7 mouse cellular contexts compared by ENCODE assay signal in genomic region chr7:99375455-99375854, GRCm38 (mm10). TPM values are rescaled to one million over a fixed set of nuclear protein-coding genes. Genes with fewer than 3 reads are reported as not detected.
A peak's percentile ranks its signal among the peaks of the same experiment; 100 is the strongest.
DNase-seq lines count a peak whose midpoint lies in the region; ATAC-seq lines count a peak whose summit lies in the region.

No protein-coding gene starts in this region.

- no peaks in the 10 kb centered on the region for H3K9me3 ChIP-seq in midbrain, embryonic 10.5 days (replicated peaks)
- no peaks in the 10 kb centered on the region for H3K9me3 ChIP-seq in midbrain, embryonic 16.5 days (replicated peaks; ENCODE audit: control insufficient read depth, low read length, poor library complexity, severe bottlenecking)

- 0 out of 2 replicates have a peak, but pooled peaks cover 5% of the 10 kb centered on the region for H3K27me3 ChIP-seq in midbrain, embryonic 10.5 days (ENCODE audit: low read depth, poor library complexity, severe bottlenecking)
- H3K27me3 ChIP-seq in midbrain, embryonic 16.5 days (ENCODE audit: control insufficient read depth, insufficient read depth, low read depth, low read length) = no peaks in the 10 kb centered on the region

- peak; percentile 64 for DNase-seq in midbrain, embryonic 10.5 days (ENCODE audit: low spot score)
- peak; percentile 67 for DNase-seq in ZHBTc4 (ENCODE audit: low read depth, low spot score)
- peak; percentile 82 to 83 for DNase-seq in cerebellum, postnatal 4 days (ENCODE audit: low spot score in 2 of 2)
- peak; percentile 82 for DNase-seq in kidney, postnatal 14 days
- peak; percentile 82 for DNase-seq in lung, postnatal 10 days
- peak; percentile 78 to 88 for DNase-seq in spleen, postnatal 10 days (ENCODE audit: low spot score in 2 of 2)

- no peak overlapping the region for H3K4me2 ChIP-seq in midbrain, embryonic 16.5 days (ENCODE audit: low read length)

- no peak overlapping the region for H3K4me3 ChIP-seq in midbrain, embryonic 10.5 days
- H3K4me3 ChIP-seq in midbrain, embryonic 16.5 days (ENCODE audit: low read depth, low read length) = no peak overlapping the region

- WGBS in midbrain, embryonic 10.5 days = 7% methylated on average over 4 of the region's 4 CpGs
- 5% methylated on average over 4 of the region's 4 CpGs for WGBS in midbrain, embryonic 16.5 days

- no peak overlapping the region for H3K9ac ChIP-seq in midbrain, embryonic 16.5 days (ENCODE audit: low read depth, low read length)

- peaks cover 21% of the 10 kb centered on the region for H3K4me1 ChIP-seq in midbrain, embryonic 10.5 days
- peaks cover 5% of the 10 kb centered on the region for H3K4me1 ChIP-seq in midbrain, embryonic 16.5 days (ENCODE audit: control insufficient read depth, insufficient read depth, low read length)

- no peak for ATAC-seq in midbrain, embryonic 16.5 days

- no peaks in the 10 kb centered on the region for H3K36me3 ChIP-seq in midbrain, embryonic 10.5 days
- H3K36me3 ChIP-seq in midbrain, embryonic 16.5 days (ENCODE audit: control insufficient read depth, insufficient read depth, low read length) = no peaks in the 10 kb centered on the region

- no peak overlapping the region for H3K27ac ChIP-seq in midbrain, embryonic 10.5 days (replicated peaks)
- no peak overlapping the region for H3K27ac ChIP-seq in midbrain, embryonic 16.5 days (ENCODE audit: low read length)

RNA-seq across cellular contexts. Expression of gene Gdpd5, which starts 5.8 kb away (rescaled TPM):
- 23.5 and 28.2 TPM in 2 replicates for polyA plus RNA-seq in midbrain, embryonic 10.5 days (2016; fragmentation: Nextera tagmentation; extraction: Ambion mirVana)
- 45.0 and 55.6 TPM in 2 replicates for polyA plus RNA-seq in midbrain, embryonic 16.5 days (2015; fragmentation: Nextera tagmentation; extraction: Ambion mirVana)

RNA-seq across cellular contexts. Expression of gene Serpinh1, which starts 22.4 kb away (rescaled TPM):
- 789 and 882 TPM in 2 replicates for polyA plus RNA-seq in midbrain, embryonic 10.5 days (2016; fragmentation: Nextera tagmentation; extraction: Ambion mirVana)
- polyA plus RNA-seq in midbrain, embryonic 16.5 days (2015; fragmentation: Nextera tagmentation; extraction: Ambion mirVana) = 185 and 203 TPM in 2 replicates
